Mouse (Mus musculus) hindbrain, embryonic 13.5 days (tissue): ENCODE measurements around the gene Prss8. TPM values are rescaled to one million over a fixed set of nuclear protein-coding genes. Genes with fewer than 3 reads are reported as not detected.
A peak's percentile ranks its signal among the peaks of the same experiment; 100 is the strongest.

Experiments used
- ATAC-seq: fragments of 200-750 bp; cut with Nextera tagmentation; 2 replicates; pipeline ENCODE4 v1.8.0; 2017; ENCODE audit warnings: moderate TSS enrichment; ENCODE audit not compliant: low FRiP score
- H3K27ac ChIP-seq: fragments of 300-500 bp; sonication (generic); 2 replicates; pipeline ENCODE4 v1.5.1; 2015; ENCODE audit warnings: inconsistent platforms, mild to moderate bottlenecking, moderate library complexity
- H3K27me3 ChIP-seq: fragments of 300-500 bp; sonication (generic); 2 replicates; pipeline ENCODE4 v1.6.1; 2015; ENCODE audit warnings: mild to moderate bottlenecking, inconsistent platforms
- H3K36me3 ChIP-seq: fragments of 300-500 bp; sonication (generic); 2 replicates; pipeline ENCODE4 v1.6.1; 2015; ENCODE audit warnings: mild to moderate bottlenecking, inconsistent platforms
- H3K4me1 ChIP-seq: fragments of 300-500 bp; sonication (generic); replicated peaks from 2 replicates; pipeline ENCODE4 v1.6.1; 2015; ENCODE audit warnings: inconsistent platforms
- H3K4me2 ChIP-seq: fragments of 300-500 bp; sonication (generic); 2 replicates; pipeline ENCODE4 v1.6.1; 2015; ENCODE audit warnings: inconsistent platforms, mild to moderate bottlenecking, moderate library complexity
- H3K4me3 ChIP-seq: fragments of 300-500 bp; sonication (generic); 2 replicates; pipeline ENCODE4 v1.5.1; 2015; ENCODE audit warnings: mild to moderate bottlenecking, inconsistent platforms
- H3K9ac ChIP-seq: fragments of 300-500 bp; sonication (generic); 2 replicates; pipeline ENCODE4 v1.6.1; 2015; ENCODE audit warnings: mild to moderate bottlenecking, inconsistent platforms
- H3K9me3 ChIP-seq: fragments of 300-500 bp; sonication (generic); 2 replicates; pipeline ENCODE4 v1.6.1; 2016; ENCODE audit warnings: inconsistent platforms
- WGBS: fragments of 180-500 bp; shearing (Covaris S2); methylation state at CpG from one replicate; pipeline ENCODE4 v1.1.7; 2015; 5-methylcytosine and 5-hydroxymethylcytosine counted together
- polyA plus RNA-seq: library from polyadenylated mRNA; unstranded; fragments of >200 nt; fragmentation: Nextera tagmentation; extraction: Ambion mirVana; gene quantifications from 2 replicates; pipeline ENCODE4 v1.2.1, GENCODE M21; 2015

Prss8 gene
- polyA plus RNA-seq, 1 experiment from 2014 or later = 0.26 TPM

DNA sequence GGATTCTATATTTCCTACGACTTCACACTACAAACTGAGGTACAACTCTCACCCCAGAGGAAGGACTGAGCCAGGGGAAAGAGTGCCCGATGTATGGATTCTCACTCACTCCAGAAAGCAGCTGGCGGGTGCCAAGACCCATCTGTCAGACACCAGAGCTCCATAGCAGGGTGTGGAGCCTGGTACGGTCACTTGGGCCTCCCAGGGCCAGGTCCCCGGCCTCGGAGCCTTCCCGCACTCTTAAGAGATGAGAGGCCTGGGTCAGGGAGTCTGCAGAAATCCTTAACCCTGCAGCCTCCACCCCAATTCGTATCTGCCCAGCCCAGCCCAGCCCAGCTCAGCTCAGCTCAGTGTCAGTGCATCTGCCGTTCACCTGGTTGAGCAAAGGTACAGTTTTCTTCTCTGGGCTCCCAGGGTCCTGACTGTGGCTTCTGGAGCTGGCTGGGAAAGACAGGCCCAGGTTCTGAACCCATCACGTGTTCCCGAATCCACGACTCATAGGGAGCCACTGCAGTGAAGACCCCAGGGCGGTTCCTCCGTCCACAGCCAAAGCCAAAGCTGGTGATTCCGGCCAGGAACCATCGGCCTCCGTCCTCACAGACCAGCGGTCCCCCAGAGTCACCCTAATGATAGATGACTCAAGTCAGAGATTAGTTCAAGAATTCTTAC is 6.4 kb upstream of the Prss8 start:
- peaks cover 19% of the 10 kb centered on the region for H3K4me1 ChIP-seq
- WGBS = 57% methylated on average over 18 of the region's 18 CpGs
- H3K9ac ChIP-seq = peak overlapping the region; percentile 84
- H3K4me2 ChIP-seq = peak overlapping the region; percentile 80
- peak overlapping the region; percentile 74 for H3K4me3 ChIP-seq
- peaks cover 9% of the 10 kb centered on the region; the same call in 1 of the 2 replicates for H3K27me3 ChIP-seq
- H3K36me3 ChIP-seq = no peaks in the 10 kb centered on the region
- peak; percentile 8; the same call in 1 of the 2 replicates for ATAC-seq
- H3K27ac ChIP-seq = peak overlapping the region; percentile 83
- no peaks in the 10 kb centered on the region for H3K9me3 ChIP-seq

DNA sequence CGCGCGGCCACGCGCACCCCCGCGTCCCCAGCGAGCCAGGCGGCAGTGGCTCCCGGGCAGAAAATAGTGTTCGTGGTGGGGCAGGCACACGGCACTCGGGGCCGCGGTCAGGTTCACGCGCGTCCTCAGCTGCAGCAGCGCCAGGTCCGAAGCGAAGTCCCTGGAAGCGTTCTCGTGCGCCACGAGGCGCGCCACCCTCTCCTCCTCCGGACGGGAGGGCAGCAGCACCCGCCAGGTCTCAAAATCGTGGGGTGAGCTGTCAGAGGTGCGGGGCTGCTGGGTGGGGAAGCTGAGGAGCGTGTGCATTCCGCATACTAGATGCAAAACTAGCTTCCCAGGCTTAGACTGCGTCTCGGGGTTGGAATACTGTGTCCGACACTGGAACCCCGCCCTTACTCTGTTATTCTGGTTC is 5.8 kb upstream of the Prss8 start:
- under 1% methylated on average over 35 of the region's 38 CpGs for WGBS
- peak; percentile 76 for ATAC-seq
- Histone ChIP-seq H3K4me2 (peak overlapping the region; percentile 80), H3K4me3 (peak overlapping the region; percentile 74), H3K27ac (peak overlapping the region; percentile 83), H3K9ac (peak overlapping the region; percentile 84), H3K27me3 (peaks cover 12% of the 10 kb centered on the region), H3K9me3 (no peaks in the 10 kb centered on the region), H3K4me1 (peaks cover 19% of the 10 kb centered on the region), H3K36me3 (no peaks in the 10 kb centered on the region)

DNA sequence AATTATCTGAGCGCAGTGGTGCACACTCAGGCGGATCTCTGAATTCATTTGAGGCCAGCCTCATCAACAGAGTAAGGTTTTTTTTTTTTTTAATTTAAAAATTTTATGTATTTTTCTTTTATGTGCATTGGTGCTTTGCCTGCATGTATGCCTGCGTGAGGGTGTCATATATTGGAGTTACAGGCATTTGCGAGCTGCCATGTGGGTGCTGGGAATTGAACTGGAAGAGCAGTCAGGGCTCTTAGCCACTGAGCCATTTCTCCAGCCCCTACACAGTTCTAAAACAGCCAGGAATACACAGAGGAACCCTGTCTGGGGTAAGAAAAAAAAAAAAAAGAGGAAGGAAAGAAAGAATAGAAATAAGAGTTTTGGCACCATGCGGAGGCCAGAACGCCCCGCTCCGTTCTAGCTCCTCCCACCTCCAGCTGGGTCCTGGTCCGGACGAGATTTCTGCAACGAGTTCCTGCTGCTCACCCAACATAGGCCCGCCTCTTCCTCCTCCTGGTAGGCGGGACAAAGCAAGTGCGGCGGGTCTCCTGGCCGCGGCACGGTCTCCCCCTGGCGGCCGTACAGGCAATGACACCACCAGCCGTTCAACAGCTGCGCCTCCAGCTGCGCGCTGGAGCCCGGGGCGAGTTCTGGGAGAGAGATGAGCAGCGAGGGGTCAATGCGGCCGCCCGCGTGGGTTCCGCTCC is 5.3 kb upstream of the Prss8 start:
- Histone ChIP-seq H3K4me2 (peak overlapping the region; percentile 80), H3K36me3 (no peaks in the 10 kb centered on the region), H3K27me3 (peaks cover 18% of the 10 kb centered on the region), H3K4me1 (peaks cover 19% of the 10 kb centered on the region), H3K9ac (peak overlapping the region; percentile 84), H3K4me3 (peak overlapping the region; percentile 74), H3K9me3 (no peaks in the 10 kb centered on the region), H3K27ac (peak overlapping the region; percentile 83)
- 6% methylated on average over 31 of the region's 32 CpGs for WGBS
- ATAC-seq = peak; percentile 96

- no peak overlapping the region for H3K27ac ChIP-seq
- H3K36me3 ChIP-seq = no peaks in the 10 kb centered on the region
- H3K4me2 ChIP-seq = peak overlapping the region; percentile 80; the same call in 1 of the 2 replicates
- WGBS = 88% methylated on average over 5 of the region's 5 CpGs
- H3K9ac ChIP-seq = 0 out of 2 replicates have a peak overlapping the region, but pooled peaks have one; percentile 10
- no peak for ATAC-seq
- H3K4me3 ChIP-seq = no peak overlapping the region
- peaks cover 29% of the 10 kb centered on the region for H3K27me3 ChIP-seq
- H3K9me3 ChIP-seq = no peaks in the 10 kb centered on the region
- peaks cover 25% of the 10 kb centered on the region for H3K4me1 ChIP-seq
Measured at GRCm38 (mm10) chr7:127934075-127934474, 4.2 kb upstream of the Prss8 start.

GRCm38 (mm10) chr7:127932273-127933031 is 2.5 kb upstream of the Prss8 start:
- Histone ChIP-seq H3K9me3 (no peaks in the 10 kb centered on the region), H3K4me1 (peaks cover 25% of the 10 kb centered on the region), H3K9ac (0 out of 2 replicates have a peak overlapping the region, but pooled peaks have one; percentile 39), H3K27me3 (peaks cover 45% of the 10 kb centered on the region), H3K36me3 (peaks cover 2% of the 10 kb centered on the region; the same call in 1 of the 2 replicates), H3K4me3 (no peak overlapping the region), H3K4me2 (no peak overlapping the region), H3K27ac (no peak overlapping the region)
- 19% methylated on average over 13 of the region's 13 CpGs for WGBS
- no peak for ATAC-seq

DNA sequence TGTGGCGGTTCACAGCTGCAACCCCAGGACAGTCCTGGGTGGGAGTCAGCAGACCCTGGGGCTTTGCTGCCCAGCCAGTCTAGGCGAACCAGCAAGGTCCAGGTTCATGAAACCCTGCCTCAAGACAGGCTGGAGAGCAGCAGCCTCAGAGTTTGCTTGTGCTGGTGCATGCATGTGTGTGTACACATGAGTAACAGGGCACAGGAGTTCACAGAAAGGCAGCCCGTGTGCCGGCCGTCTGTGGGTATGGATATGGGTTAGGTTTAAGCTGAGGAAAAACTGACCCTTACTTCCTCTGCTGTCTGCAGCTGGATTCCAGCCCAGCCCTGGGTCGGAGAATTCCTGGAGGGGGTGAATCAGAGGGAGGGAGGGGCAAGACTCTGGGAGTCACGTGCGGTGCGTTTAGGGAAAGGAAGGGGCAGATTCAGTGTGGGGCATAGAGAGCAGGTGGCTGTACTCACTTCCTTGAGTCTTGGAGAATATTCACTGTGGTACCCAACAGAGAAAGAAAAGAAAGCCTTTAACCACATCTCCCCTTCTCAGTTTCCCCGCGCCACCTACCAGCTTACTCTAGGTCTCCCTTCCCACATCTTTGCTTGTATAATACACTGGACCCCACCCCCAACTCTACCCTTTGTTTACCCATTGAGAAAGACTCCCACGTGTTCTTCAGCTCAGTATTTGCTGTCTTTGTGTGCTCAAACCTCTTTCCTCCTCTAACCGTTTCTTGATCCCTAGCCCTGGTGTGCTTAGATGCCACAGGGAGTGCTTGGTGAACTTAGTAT is 1.6 kb upstream of the Prss8 start:
- H3K36me3 ChIP-seq = peaks cover 10% of the 10 kb centered on the region
- H3K4me3 ChIP-seq = no peak overlapping the region
- no peaks in the 10 kb centered on the region for H3K9me3 ChIP-seq
- peak overlapping the region; percentile 39; the same call in 1 of the 2 replicates for H3K9ac ChIP-seq
- no peak overlapping the region for H3K4me2 ChIP-seq
- peaks cover 24% of the 10 kb centered on the region for H3K4me1 ChIP-seq
- ATAC-seq = no peak
- 43% methylated on average over 13 of the region's 13 CpGs for WGBS
- H3K27ac ChIP-seq = no peak overlapping the region
- peaks cover 50% of the 10 kb centered on the region for H3K27me3 ChIP-seq

- H3K9ac ChIP-seq = no peak overlapping the region
- no peak overlapping the region for H3K27ac ChIP-seq
- no peak for ATAC-seq
- no peak overlapping the region for H3K4me3 ChIP-seq
- 79% methylated on average over 5 of the region's 5 CpGs for WGBS
- H3K4me1 ChIP-seq = peaks cover 17% of the 10 kb centered on the region
- peaks cover 19% of the 10 kb centered on the region for H3K36me3 ChIP-seq
- no peak overlapping the region for H3K4me2 ChIP-seq
- peaks cover 50% of the 10 kb centered on the region for H3K27me3 ChIP-seq
- H3K9me3 ChIP-seq = no peaks in the 10 kb centered on the region
Measured at GRCm38 (mm10) chr7:127930636-127931035, 732 bp upstream of the Prss8 start.

GRCm38 (mm10) chr7:127928596-127928995 is 1.3 kb downstream of the Prss8 start:
- Histone ChIP-seq H3K27me3 (peaks cover 50% of the 10 kb centered on the region), H3K4me1 (peaks cover 6% of the 10 kb centered on the region), H3K4me3 (no peak overlapping the region), H3K9ac (no peak overlapping the region), H3K27ac (no peak overlapping the region), H3K4me2 (no peak overlapping the region), H3K9me3 (no peaks in the 10 kb centered on the region), H3K36me3 (peaks cover 40% of the 10 kb centered on the region)
- 52% methylated on average over 5 of the region's 5 CpGs for WGBS
- no peak for ATAC-seq

GRCm38 (mm10) chr7:127927726-127928125 is 2.2 kb downstream of the Prss8 start:
- H3K27me3 ChIP-seq = peaks cover 50% of the 10 kb centered on the region
- no peaks in the 10 kb centered on the region for H3K9me3 ChIP-seq
- H3K4me2 ChIP-seq = no peak overlapping the region
- ATAC-seq = no peak
- WGBS = 79% methylated on average over 11 of the region's 11 CpGs
- no peak overlapping the region for H3K27ac ChIP-seq
- no peak overlapping the region for H3K4me3 ChIP-seq
- H3K4me1 ChIP-seq = peaks cover 6% of the 10 kb centered on the region
- H3K36me3 ChIP-seq = peaks cover 49% of the 10 kb centered on the region
- H3K9ac ChIP-seq = no peak overlapping the region

DNA sequence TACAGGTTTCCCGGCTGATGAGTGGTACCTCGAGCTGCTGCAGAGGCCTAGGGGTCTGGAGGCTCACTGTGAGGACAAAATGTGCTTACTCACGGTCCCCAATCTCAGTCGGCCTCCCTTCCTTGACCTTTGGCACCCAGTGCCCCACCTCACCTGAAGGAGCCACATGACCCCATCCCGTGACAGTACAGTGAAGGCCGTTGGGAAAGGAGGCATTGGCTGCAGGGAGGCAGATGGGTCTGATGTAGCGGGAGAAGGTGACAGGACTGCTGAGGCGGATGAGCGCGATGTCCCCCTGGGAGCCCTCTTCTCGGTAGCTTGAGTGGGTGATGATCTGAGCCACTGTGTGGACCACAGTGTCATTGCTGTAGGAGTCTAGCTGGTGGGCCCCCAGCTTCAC is 3.1 kb downstream of the Prss8 start:
- no peak overlapping the region for H3K4me3 ChIP-seq
- 90% methylated on average over 11 of the region's 11 CpGs for whole genome bisulfite sequencing
- no peak overlapping the region for H3K4me2 ChIP-seq
- ATAC-seq = no peak
- peaks cover 57% of the 10 kb centered on the region for H3K36me3 ChIP-seq
- no peak overlapping the region for H3K27ac ChIP-seq
- H3K9ac ChIP-seq = no peak overlapping the region
- peaks cover 44% of the 10 kb centered on the region for H3K27me3 ChIP-seq
- peaks cover 6% of the 10 kb centered on the region for H3K4me1 ChIP-seq
- no peaks in the 10 kb centered on the region for H3K9me3 ChIP-seq

GRCm38 (mm10) chr7:127926066-127926465 is 3.8 kb downstream of the Prss8 start:
- H3K36me3 ChIP-seq = peaks cover 62% of the 10 kb centered on the region
- H3K27me3 ChIP-seq = peaks cover 39% of the 10 kb centered on the region
- no peaks in the 10 kb centered on the region for H3K9me3 ChIP-seq
- no peak overlapping the region for H3K4me3 ChIP-seq
- H3K4me2 ChIP-seq = no peak overlapping the region
- H3K9ac ChIP-seq = no peak overlapping the region
- ATAC-seq = no peak
- H3K4me1 ChIP-seq = peaks cover 6% of the 10 kb centered on the region
- WGBS = 91% methylated on average over 8 of the region's 8 CpGs
- H3K27ac ChIP-seq = no peak overlapping the region
